Mouse (Mus musculus): ENCODE data around the gene Odf2. TPM values are rescaled to one million over a fixed set of nuclear protein-coding genes. Genes with fewer than 3 reads are reported as not detected.

Gene Odf2
- 102 to 113 TPM (median 103 TPM) in 4 replicates for total RNA-seq (2023)

GRCm38 (mm10) chr2:29889066-29889944 lies at the start of gene Odf2:
Gene Odf2, plus strand, starts transcription at chr2:29889221.

DNA sequence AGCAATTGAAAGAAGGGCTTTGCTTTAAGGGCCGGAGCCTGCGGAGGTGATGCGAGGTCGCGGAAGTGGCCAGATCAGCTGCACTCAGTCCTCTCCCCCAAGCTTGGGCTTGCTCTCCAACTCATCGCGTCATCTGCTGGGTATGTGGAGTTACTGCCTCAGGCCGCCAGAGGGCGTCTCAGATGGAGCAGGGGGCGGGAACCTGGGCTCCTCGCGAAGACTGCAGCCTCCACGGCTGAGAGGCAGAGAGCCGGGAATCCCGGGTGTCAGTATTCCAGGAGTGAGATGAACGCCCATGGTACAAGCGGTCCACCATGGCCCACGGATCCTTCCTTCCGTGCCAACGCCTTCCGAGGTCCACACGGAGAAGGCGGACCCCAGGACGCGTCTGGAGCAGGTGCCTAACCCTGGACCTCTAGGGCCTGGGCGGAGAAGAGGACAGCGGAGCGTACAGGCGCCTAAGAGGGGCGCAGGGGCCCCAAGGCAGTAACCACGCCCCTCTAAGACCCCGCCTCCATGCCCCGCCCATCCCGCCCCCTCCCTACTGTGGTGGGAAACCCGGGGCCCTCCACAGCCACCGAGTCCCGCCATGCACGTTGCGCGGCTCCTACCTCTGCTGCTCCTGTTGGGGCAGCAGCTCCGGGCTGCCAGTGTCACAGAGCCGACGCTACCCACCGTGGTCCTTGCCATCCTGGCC lies 19.9 kb upstream of the Odf2 start, which contains the start of gene Cercam:
Cercam (plus strand) TSS at position 216 of the 697 bp plus-strand sequence.

DNA sequence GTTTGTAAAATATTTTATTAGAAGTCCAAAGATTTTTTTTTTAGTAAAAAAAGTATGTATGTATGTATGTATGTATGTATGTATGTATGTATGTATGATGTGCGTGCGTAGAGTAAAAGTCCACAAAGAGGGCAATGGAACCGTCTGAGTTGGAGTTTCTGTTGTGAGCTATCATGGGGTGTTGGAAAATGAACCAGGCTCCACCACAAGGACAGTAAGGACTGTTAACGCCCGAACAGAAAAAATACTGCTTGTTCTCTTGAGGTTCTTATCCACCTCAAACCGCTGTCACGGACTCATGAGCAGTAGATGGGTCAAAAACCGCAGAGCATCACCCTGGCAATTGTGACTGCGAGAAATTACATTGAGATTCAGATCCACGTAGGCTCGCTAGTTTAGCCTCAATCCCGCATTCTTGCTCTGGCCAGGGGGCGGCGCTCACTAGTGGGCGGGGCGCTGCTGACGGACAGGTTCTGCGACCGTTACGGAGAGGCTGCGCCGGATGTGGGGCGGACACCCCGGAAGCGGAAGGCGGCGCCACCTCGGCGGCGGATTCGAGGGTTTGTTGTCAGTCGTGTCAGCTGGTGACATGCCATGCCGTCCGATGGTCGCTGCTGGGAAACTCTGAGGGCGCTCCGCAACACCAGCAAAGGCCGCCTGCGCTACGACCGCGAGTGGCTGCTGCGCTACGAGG lies 46.0 kb downstream of the Odf2 start, which contains the start of gene Gle1:
Gle1 (plus strand) TSS at position 521 of the 694 bp plus-strand sequence.

DNA sequence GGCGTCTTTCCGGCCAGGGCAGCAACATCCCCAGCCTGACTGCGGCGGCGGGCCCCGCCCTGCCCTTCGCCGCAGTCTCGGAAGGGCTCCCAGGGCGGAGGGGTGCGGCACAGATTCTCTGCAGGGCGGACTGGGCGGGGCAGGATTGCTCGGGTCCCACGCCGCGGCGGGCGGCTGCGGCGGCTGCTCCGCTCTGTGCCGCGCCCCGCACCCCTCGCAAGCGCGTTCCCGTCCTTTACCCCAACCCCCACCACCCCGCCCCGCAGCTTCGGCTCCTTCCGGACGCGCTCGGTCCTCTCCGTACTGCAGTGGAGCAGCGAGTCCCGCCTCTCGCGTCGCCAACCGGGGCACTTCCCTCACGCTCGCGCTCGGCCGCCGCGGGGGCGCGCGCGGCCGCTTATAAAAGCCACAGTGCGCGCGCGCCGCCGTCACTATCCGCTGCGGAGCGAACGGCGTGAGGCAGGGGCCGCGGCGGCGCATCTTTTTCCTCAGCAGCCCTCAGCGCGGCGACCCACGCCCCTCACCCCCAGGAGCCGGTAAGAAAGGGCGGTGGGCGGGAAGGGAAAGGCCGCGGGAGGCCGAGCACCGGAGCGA lies 76.3 kb downstream of the Odf2 start, which contains the start of gene Sptan1:
Sptan1 (plus strand) TSS at position 311 of the 594 bp plus-strand sequence.

Other genes with a start within 250 kb of the Odf2 start
- 0.88 to 1.1 TPM in 2 of 4 replicates, not detected in the others for gene Gm13420, start 137.5 kb upstream of the Odf2 start, total RNA-seq (2023)
- not detected in 4 replicates for gene Gm13547, start 129.9 kb upstream of the Odf2 start, total RNA-seq (2023)
- 6.9 to 10.4 TPM (median 7.6 TPM) in 4 replicates for gene Coq4, start 101.7 kb upstream of the Odf2 start, total RNA-seq (2023)
- gene Trub2, start 100.7 kb upstream of the Odf2 start, total RNA-seq (2023) = 37.7 to 51.2 TPM (median 43.2 TPM) in 4 replicates
- 10.1 to 13.4 TPM (median 12.3 TPM) in 4 replicates for gene Slc27a4, start 86.6 kb upstream of the Odf2 start, total RNA-seq (2023)
- 49.0 to 56.9 TPM (median 51.0 TPM) in 4 replicates for gene Urm1, start 69.1 kb upstream of the Odf2 start, total RNA-seq (2023)
- gene Cercam, start 20.1 kb upstream of the Odf2 start, total RNA-seq (2023) = 1.5 to 3.9 TPM (median 1.9 TPM) in 4 replicates
- 70.7 to 89.4 TPM (median 75.9 TPM) in 4 replicates for gene Gle1, start 46.2 kb downstream of the Odf2 start, total RNA-seq (2023)
- 289 to 315 TPM (median 302 TPM) in 4 replicates for gene Sptan1, start 76.3 kb downstream of the Odf2 start, total RNA-seq (2023)
- 0.45 to 3.2 TPM (median 2.0 TPM) in 4 replicates for gene Wdr34, start 159.7 kb downstream of the Odf2 start, total RNA-seq (2023)
- gene Set, start 168.2 kb downstream of the Odf2 start, total RNA-seq (2023) = 248 to 281 TPM (median 262 TPM) in 4 replicates
- gene Pkn3, start 188.5 kb downstream of the Odf2 start, total RNA-seq (2023) = 0.88 to 2.3 TPM (median 1.7 TPM) in 4 replicates
- gene Zdhhc12, start 204.4 kb downstream of the Odf2 start, total RNA-seq (2023) = 13.0 to 18.0 TPM (median 14.9 TPM) in 4 replicates
- 70.4 to 76.3 TPM (median 73.3 TPM) in 4 replicates for gene Zer1, start 235.4 kb downstream of the Odf2 start, total RNA-seq (2023)
- gene Tbc1d13, start 244.5 kb downstream of the Odf2 start, total RNA-seq (2023) = 31.5 to 43.7 TPM (median 37.2 TPM) in 4 replicates